In the genomic region with DNA sequence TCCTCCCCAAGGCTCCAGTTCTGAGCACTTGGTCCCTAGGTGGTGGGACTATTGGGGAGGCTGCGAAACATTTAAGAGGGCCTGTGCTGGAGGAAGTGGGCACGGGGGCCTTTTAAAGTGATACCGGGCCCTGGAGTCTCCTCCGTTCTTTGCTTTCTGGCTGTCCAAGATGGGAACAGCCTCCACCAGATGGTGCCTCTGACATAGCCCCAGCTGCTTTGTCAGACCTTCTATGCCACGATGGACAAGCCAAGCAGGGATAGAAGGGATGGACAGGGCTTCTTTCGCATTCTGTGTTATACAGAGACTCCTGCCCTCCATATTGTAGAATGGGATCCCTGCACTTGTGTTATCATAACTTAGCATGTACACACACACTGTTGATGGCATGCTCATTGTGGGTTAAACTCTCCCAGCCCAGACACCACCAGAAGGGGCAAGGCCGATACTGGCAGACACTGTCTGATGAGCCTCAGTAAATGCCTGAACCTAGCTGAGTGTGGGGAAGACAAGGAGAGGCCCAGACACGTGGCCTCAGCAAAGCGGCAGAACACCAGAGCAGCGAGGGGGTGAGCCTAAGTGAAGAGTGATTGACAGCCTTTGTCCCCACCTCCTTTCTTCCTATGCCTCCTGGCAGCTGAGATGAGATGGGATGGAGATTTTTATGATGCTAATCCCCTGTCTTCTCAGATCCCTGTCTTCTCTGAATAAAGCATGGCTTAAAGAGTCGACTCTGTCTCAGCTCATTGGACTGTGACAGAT, we compare ENCODE assay signal across 22 mouse cellular contexts. TPM values are rescaled to one million over a fixed set of nuclear protein-coding genes. Genes with fewer than 3 reads are reported as not detected.
DNase-seq lines count a peak whose midpoint lies in the region; ATAC-seq and TF ChIP-seq lines count a peak whose summit lies in the region.
"Had no signal": no experiment of that assay in that cellular context is flagged by ENCODE, and none has a peak within 500 bp of the region (broad histone marks: within the 10 kb centered on the region; RNA-seq: fewer than 3 reads in every experiment).

No protein-coding gene starts in this region.

- H3K27me3 ChIP-seq in neural tube, embryonic 12.5 days (replicated peaks), result no peaks in the 10 kb centered on the region
- no peaks in the 10 kb centered on the region for H3K27me3 ChIP-seq in hindbrain, postnatal 0 days (ENCODE audit: insufficient read depth, low read length)
- no peaks in the 10 kb centered on the region for H3K27me3 ChIP-seq in stomach, postnatal 0 days (ENCODE audit: control insufficient read depth, insufficient read depth, low read length)
- H3K27me3 ChIP-seq: liver, embryonic 15.5 days had no signal

- H3K9me3 ChIP-seq in neural tube, embryonic 12.5 days, result no peaks in the 10 kb centered on the region
- no peaks in the 10 kb centered on the region for H3K9me3 ChIP-seq in hindbrain, postnatal 0 days (ENCODE audit: low read length)
- no peaks in the 10 kb centered on the region for H3K9me3 ChIP-seq in stomach, postnatal 0 days (ENCODE audit: control insufficient read depth, low read length)
- H3K9me3 ChIP-seq: embryonic facial prominence, embryonic 13.5 days; limb, embryonic 15.5 days; liver, embryonic 15.5 days had no signal

- H3K4me2 ChIP-seq in neural tube, embryonic 12.5 days (replicated peaks), result no peak overlapping the region
- H3K4me2 ChIP-seq in hindbrain, postnatal 0 days (ENCODE audit: low read depth, low read length), result no peak overlapping the region
- H3K4me2 ChIP-seq in stomach, postnatal 0 days (replicated peaks; ENCODE audit: low read depth), result no peak overlapping the region
- H3K4me2 ChIP-seq: embryonic facial prominence, embryonic 13.5 days; limb, embryonic 15.5 days; liver, embryonic 15.5 days had no signal

- no peak for TF ChIP-seq EP300 in stomach, postnatal 0 days (optimal IDR thresholded peaks at IDR 0.05)

- peaks cover 18% of the 10 kb centered on the region; the same call in 1 of the 2 replicates for H3K4me1 ChIP-seq in neural tube, embryonic 12.5 days
- H3K4me1 ChIP-seq in hindbrain, postnatal 0 days (ENCODE audit: insufficient read depth, low read length), result peaks cover 17% of the 10 kb centered on the region; the same call in 1 of the 2 replicates
- no peaks in the 10 kb centered on the region for H3K4me1 ChIP-seq in stomach, postnatal 0 days (replicated peaks; ENCODE audit: control insufficient read depth, insufficient read depth)
- H3K4me1 ChIP-seq: embryonic facial prominence, embryonic 13.5 days; limb, embryonic 15.5 days; liver, embryonic 15.5 days had no signal

- no peak overlapping the region for H3K4me3 ChIP-seq in neural tube, embryonic 12.5 days
- no peak overlapping the region for H3K4me3 ChIP-seq in hindbrain, postnatal 0 days (ENCODE audit: low read length)
- H3K4me3 ChIP-seq in stomach, postnatal 0 days (ENCODE audit: low read depth, low read length), result no peak overlapping the region
- H3K4me3 ChIP-seq: embryonic facial prominence, embryonic 13.5 days; layer of hippocampus, adult 2 months; limb, embryonic 15.5 days; liver, embryonic 15.5 days had no signal

- ATAC-seq in neural tube, embryonic 12.5 days (ENCODE audit: low FRiP score, low read depth), result no peak
- peak; percentile 35; the same call in 1 of the 2 replicates for ATAC-seq in hindbrain, postnatal 0 days
- ATAC-seq in stomach, postnatal 0 days (ENCODE audit: low FRiP score, low TSS enrichment), result no peak
- no peak for ATAC-seq in CD4-positive, CD25-positive, alpha-beta regulatory T cell, adult 4 months

- 60% methylated on average over 11 of the region's 11 CpGs for WGBS in neural tube, embryonic 12.5 days
- 29% methylated on average over 11 of the region's 11 CpGs for WGBS in hindbrain, postnatal 0 days
- 73% methylated on average over 11 of the region's 11 CpGs for WGBS in stomach, postnatal 0 days

- no peaks in the 10 kb centered on the region for H3K36me3 ChIP-seq in neural tube, embryonic 12.5 days
- no peaks in the 10 kb centered on the region for H3K36me3 ChIP-seq in hindbrain, postnatal 0 days (ENCODE audit: insufficient read depth, low read length)
- no peaks in the 10 kb centered on the region for H3K36me3 ChIP-seq in stomach, postnatal 0 days (ENCODE audit: control insufficient read depth, insufficient read depth, low read length)
- H3K36me3 ChIP-seq: embryonic facial prominence, embryonic 13.5 days; limb, embryonic 15.5 days; liver, embryonic 15.5 days had no signal

- no peak overlapping the region for H3K27ac ChIP-seq in neural tube, embryonic 12.5 days
- peak overlapping the region; percentile 56; the same call in 1 of the 2 replicates for H3K27ac ChIP-seq in hindbrain, postnatal 0 days
- no peak overlapping the region for H3K27ac ChIP-seq in stomach, postnatal 0 days (replicated peaks)
- H3K27ac ChIP-seq: embryonic facial prominence, embryonic 13.5 days; layer of hippocampus, adult 2 months; limb, embryonic 15.5 days; liver, embryonic 15.5 days had no signal

- H3K9ac ChIP-seq in neural tube, embryonic 12.5 days, result 0 out of 2 replicates have a peak overlapping the region, but pooled peaks have one; percentile 5
- no peak overlapping the region for H3K9ac ChIP-seq in hindbrain, postnatal 0 days (replicated peaks; ENCODE audit: low read length)
- H3K9ac ChIP-seq in stomach, postnatal 0 days (ENCODE audit: low read length), result no peak overlapping the region
- H3K9ac ChIP-seq: embryonic facial prominence, embryonic 13.5 days; limb, embryonic 15.5 days; liver, embryonic 15.5 days had no signal

- DNase-seq in embryo, embryonic 10 days (ENCODE audit: low spot score), result peak; percentile 22
- DNase-seq in embryo, embryonic 10.5 days (ENCODE audit: low spot score), result no peak
- DNase-seq in neural tube, embryonic 10.5 days (ENCODE audit: extremely low spot score, low spot score), result no peak
- DNase-seq in hindbrain, postnatal 0 days (ENCODE audit: low spot score), result peak; percentile 39
- DNase-seq in c-Kit-positive CD71-positive TER-119-positive erythroid progenitor cells, embryonic 14.5 days (ENCODE audit: low spot score), result no peak
- no peak for DNase-seq in stomach, postnatal 0 days (ENCODE audit: low spot score)
- DNase-seq: adrenal gland, postnatal 14 days; cerebellum, adult 8-10 months; gastrocnemius, postnatal 25 days; kidney, adult 18-20 months; kidney, postnatal 10 days; layer of hippocampus, postnatal 36 days; right cerebral cortex, postnatal 25 days; thymus, adult 18-20 months had no signal

- TF ChIP-seq CTCF in hindbrain, postnatal 0 days (IDR thresholded peaks at IDR 0.05; ENCODE audit: low read depth), result no peak
- TF ChIP-seq CTCF in stomach, postnatal 0 days (IDR thresholded peaks at IDR 0.05; ENCODE audit: low read depth), result no peak

RNA-seq across cellular contexts. Expression of a gene that starts 36.3 kb away (rescaled TPM):
- 25.5 and 28.6 TPM in 2 replicates for polyA plus RNA-seq in neural tube, embryonic 12.5 days (2016; fragmentation: Nextera tagmentation; extraction: Ambion mirVana)
- 175 and 176 TPM in 2 replicates for total RNA-seq in hindbrain, postnatal 0 days (2014; rRNA removed)
- 125 and 127 TPM in 2 replicates for polyA plus RNA-seq in hindbrain, postnatal 0 days (2015; fragmentation: Nextera tagmentation; extraction: Ambion mirVana)
- 1.2 and 1.5 TPM in 2 replicates for polyA plus RNA-seq in stomach, postnatal 0 days (2015; fragmentation: Nextera tagmentation; extraction: Ambion mirVana)
- polyA plus RNA-seq in CD4-positive, CD25-positive, alpha-beta regulatory T cell, adult 4 months (2017; shearing (Covaris generic)), result not detected
- total RNA-seq: CH12.LX, MEL had no signal

Comparison
In these comparisons a context has a peak if more than half of its experiments do, and no peak if none do; other contexts are left out.
1. DNase-seq: peak in embryo, embryonic 10 days (single experiment) and hindbrain, postnatal 0 days (single experiment); none in embryo, embryonic 10.5 days (single experiment), neural tube, embryonic 10.5 days (single experiment), c-Kit-positive CD71-positive TER-119-positive erythroid progenitor cells, embryonic 14.5 days (single experiment) and stomach, postnatal 0 days (single experiment).
2. RNA of a gene that starts 36.3 kb away (polyA plus RNA-seq): 125 to 127 TPM in hindbrain, postnatal 0 days and 25.5 to 28.6 TPM in neural tube, embryonic 12.5 days; 1.2 to 1.5 TPM in stomach, postnatal 0 days and not detected in CD4-positive, CD25-positive, alpha-beta regulatory T cell, adult 4 months; every median in the first group is over 10 times any median in the second.